Mouse (Mus musculus): ENCODE measurements around the gene Sergef.
"Not testable (repeated sequence)": the region's sequence is repeated elsewhere in the genome, so short reads cannot be mapped to it uniquely, and the experiment has no call there.

Sergef gene

GRCm38 (mm10) chr7:46639692-46640031 lies at the start of gene Sergef:
Gene Sergef (minus strand): TSS chr7:46639807.
- peak; percentile 95 for DNase-seq

DNA sequence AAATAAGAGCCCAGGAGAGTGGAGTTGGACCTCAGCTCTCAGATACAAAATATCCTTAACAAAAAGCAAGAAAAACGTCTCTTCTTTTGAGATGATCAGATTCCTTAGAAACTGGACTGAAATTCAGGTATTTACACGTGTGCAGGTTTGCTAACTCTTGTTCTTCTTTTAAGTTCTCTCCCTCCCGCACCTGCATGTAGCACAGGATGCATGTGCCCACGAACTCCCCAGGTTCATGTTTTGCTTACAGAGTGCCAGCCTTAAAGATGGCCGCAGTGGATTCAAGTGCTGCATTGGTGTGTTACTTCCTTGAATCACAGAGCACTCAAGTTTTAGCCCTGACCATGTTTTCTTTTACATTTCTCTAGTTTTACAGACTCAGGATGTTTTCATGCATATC lies 47.2 kb upstream of the Sergef start:
- DNase-seq = no peak

- no peak for DNase-seq
Measured at GRCm38 (mm10) chr7:46680732-46681131, 41.1 kb upstream of the Sergef start.

- DNase-seq = not testable (repeated sequence)
Measured at GRCm38 (mm10) chr7:46679044-46679443, 39.4 kb upstream of the Sergef start.

- no peak for DNase-seq
Measured at GRCm38 (mm10) chr7:46678417-46678816, 38.8 kb upstream of the Sergef start.

GRCm38 (mm10) chr7:46676808-46677360 lies 37.3 kb upstream of the Sergef start:
- peak; percentile 72 for DNase-seq

- DNase-seq = no peak
Measured at GRCm38 (mm10) chr7:46675886-46676285, 36.3 kb upstream of the Sergef start.

DNA sequence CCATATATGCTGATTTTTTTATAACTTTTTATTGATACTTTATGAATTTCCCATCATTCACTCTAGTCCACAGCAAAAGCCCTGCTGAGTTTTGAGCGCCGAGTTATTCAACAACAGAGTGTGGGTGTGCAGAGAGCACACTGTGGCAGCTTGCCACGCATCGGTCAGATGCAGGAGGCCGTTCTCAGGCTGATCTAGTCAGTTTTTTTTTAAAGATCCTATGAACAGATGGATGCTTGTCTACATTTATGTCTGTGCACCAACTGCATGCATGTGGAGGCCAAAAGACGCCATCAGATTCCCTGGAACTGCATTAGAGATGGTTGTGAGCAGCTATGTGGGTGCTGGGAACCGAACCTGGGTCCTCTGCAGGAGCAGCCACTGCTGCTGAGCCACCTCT lies 35.5 kb upstream of the Sergef start:
- DNase-seq = no peak

- no peak for DNase-seq
Measured at GRCm38 (mm10) chr7:46672160-46672672, 32.6 kb upstream of the Sergef start, which contains the start of gene Tph1. Gene Tph1 (minus strand): TSS chr7:46672537.

DNA sequence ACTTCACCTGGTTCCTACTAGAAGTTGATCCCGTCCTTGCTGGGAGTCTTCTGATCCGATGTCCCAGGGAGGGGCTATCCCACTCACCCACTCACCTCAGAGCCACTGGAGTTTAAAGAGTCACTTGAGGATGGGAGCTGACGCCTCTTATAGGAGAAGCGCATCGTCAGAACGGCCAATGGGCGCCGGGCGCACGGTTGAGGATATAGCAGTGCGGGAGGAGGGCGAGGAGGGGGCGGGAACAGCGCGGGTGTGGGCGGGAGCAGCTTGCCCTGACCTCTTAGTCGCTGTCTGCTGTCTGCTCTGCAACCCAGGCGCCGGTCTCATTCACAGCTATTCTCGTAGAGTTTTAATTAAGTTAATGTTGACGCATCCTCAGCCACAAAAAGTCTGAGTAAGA lies 27.6 kb upstream of the Sergef start:
- DNase-seq = no peak

DNA sequence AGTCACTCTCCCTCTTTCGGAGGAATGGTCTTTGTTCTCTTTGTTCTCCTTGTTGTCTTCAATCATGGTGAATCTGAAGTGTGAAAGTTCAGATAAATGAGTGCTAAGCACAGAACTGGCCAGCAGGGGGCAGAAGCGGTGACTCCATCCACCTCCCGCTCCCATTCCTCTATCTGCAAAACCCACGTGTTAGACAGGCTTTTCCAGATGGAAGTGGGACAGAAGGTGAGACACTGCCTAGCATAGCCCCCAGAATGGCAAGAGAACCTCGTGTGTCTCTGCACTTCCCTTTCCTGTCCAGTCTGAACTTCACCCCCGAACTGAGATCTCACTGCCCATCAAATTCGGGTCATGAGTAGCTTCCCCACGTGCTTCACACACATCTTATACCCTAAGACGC lies 25.6 kb upstream of the Sergef start:
- DNase-seq = no peak

- no peak for DNase-seq
Measured at GRCm38 (mm10) chr7:46661591-46662090, 22.0 kb upstream of the Sergef start.

GRCm38 (mm10) chr7:46652279-46652678 lies 12.7 kb upstream of the Sergef start:
- no peak for DNase-seq

DNA sequence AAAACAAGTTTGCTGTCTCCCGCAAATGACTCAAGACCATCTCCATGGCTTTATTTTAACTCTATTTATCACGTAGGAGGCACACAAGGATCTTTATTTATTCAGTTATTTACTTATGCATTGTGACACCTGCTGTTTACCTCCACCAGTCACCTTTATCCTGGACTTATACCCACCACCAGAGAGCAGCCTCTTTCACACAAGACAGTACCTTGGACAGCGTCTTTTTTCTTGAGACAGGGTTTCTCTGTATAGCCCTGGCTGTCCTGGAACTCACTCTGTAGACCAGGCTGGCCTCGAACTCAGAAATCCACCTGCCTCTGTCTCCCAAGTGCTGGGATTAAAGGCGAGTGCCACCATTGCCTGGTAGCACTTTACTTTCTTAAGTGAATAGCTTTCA lies 10.6 kb upstream of the Sergef start:
- DNase-seq = not testable (repeated sequence)

DNA sequence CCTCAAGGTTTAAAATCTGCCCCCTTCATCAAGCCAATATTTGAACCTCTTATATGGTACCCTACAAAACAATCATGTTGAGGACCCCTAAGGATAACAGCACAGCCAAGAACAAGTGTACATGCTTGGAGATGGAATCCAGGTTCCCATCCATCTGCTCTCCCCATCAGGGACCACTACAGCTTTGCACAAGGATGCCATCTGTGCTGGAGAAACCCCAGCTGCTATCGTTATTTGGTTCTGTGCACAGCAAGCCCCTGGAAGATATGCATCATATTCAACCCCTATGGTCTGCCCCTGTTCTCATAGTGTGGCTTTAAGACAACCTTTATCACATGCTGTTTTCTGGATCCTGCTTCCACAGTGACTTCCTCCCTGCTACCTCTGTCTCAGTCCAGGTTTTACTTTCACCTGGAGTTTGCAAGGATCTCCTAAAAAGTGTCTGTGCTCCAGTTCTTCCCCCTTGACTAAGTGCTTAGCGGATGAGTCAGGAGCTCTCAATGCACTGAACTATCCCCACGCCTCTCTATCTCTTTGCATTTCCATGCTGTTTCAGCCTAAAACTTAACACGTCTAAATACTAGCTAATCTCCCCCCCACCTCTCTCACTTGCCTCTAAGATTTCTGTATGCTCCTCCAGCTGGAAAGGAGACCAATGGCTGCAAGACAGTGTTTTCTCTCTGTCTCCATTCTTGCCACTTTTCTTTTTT lies 9.0 kb upstream of the Sergef start:
- DNase-seq = no peak

DNA sequence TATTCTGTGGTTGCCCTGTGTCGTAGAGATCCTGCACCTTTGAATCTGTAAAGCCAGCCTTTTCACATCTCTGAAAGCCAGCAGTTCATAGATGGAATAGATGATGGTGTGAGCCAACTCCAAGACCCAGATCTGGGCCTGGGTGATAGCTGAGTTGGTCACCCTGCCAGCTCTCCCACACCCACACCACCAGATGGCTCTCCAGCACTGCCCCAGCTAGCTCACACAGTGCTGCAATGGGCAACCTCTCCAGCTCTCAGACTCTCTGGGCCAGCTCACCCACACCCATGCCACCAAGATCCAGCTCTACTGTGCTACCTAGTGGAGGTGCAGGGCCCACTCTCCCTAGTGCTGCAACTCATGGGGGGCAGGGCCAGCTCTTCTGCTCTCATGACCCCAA lies 3.6 kb upstream of the Sergef start:
- DNase-seq = peak; percentile 80

DNA sequence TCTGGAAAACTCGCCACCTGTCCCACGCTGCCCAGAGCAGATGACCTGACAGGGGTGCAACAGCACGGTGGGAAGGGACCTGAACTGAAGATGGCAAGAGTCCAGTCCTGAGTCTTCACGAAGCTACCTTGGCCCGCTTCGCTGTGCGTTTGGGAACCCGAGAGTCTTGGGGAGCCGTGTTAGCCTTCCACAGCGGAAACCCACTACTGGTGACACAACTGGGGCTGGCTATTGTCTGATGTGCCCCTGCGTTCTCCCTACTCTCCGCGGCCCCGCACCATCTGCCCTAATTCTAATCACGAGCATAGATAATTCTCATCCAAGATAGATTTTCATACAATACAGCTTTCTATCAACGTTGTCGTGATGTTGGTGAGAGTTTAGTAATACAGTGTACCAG lies 455 bp upstream of the Sergef start:
- no peak for DNase-seq

DNA sequence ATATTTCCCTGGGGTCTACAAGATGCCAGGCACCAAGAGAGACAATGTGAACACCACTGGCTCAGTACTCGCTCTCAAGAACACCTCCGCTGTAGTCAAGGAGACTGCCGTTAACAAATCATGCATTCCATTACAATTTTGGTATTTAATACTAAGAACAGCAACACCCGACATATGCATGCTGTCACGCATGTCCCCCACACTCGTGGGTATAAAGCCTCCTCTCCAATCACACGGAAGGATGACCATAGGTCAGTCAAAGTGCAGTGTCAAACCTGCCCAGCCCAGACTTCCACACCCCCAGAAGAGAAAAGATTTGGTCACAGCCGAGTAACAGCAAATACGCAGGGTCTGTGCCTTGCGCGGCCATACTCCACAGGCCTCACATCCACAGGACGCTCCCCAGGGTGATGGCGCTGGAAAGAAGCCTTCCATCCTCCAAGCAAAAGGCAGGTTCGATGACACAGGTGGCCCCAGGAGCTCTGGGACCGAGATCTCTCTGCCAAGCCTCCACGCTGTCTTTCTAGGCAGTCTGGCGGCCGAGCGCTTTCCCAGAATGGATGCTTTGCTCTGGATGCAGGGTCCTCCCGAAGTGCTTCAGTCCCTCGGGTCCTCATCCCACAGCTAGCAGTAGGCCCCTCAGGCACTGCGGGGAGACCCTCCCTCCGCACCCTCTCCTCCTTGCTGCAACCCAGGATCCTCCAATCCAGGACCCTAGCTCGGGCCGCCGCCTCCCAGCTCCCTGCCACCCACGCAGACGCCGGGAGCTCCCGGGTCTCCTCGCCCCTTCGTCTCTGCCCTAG lies 517 bp downstream of the Sergef start:
- DNase-seq = peak; percentile 40

DNA sequence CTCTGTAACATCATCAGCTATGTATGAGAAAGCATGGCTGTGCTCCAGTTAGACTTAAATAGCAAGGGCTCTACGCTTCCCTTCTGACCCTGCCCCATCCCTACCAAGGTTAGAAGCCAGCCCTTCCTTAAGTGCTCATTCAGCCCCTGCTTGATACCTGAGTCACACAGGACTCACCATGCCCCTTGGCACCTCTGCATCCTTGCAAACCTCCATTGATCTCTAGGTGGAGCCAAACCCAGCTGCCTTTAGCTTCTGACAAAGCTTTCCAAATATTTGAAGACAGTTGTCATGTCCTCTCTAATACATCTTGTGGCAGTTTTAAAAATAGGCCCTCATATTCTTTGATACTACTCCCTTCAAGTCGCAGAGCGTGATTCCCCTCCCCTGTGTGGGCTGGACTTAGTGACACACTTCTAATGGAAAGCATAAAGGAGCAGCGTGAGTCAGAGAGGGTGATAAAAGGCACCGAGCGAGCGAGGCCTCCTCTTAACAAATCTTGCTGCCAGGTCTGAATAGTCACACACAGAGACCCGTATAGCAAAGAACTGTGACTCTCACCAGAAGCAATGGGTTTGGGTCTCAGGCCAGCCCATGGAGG lies 11.1 kb downstream of the Sergef start:
- DNase-seq = no peak

- DNase-seq = no peak
Measured at GRCm38 (mm10) chr7:46623979-46624378, 15.6 kb downstream of the Sergef start.

GRCm38 (mm10) chr7:46618416-46619110 lies 21.0 kb downstream of the Sergef start:
- no peak for DNase-seq

- DNase-seq = no peak
Measured at GRCm38 (mm10) chr7:46616429-46617005, 23.1 kb downstream of the Sergef start.
